In the genomic region with DNA sequence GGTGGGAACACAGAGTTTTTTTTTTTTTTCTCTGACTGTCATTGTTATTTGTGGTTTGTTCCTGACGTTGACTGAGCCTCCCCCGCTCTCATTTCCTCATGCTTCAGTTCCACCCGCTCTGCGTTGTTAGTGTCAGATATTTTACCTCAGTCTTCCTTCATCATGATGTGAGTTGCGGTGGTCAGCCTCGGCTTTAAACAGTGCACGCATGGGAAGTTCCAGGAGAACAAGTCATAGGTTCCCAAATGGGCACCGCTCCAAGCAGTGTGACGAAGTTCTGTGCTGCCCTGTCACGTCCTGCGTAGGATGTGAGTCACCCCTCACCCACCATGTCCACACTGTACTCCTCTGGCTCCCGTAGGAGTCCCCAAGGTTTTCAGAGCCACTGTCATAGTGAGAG, we compare ENCODE assay signal across 8 mouse cellular contexts. TPM values are rescaled to one million over a fixed set of nuclear protein-coding genes. Genes with fewer than 3 reads are reported as not detected.
A peak's percentile ranks its signal among the peaks of the same experiment; 100 is the strongest.
DNase-seq lines count a peak whose midpoint lies in the region; ATAC-seq lines count a peak whose summit lies in the region.

No protein-coding gene starts in this region.

- ATAC-seq in heart, embryonic 13.5 days (ENCODE audit: extremely low read depth, insufficient number of reproducible peaks, low FRiP score, low TSS enrichment) = 0 out of 2 replicates have a peak, but pooled peaks have one; percentile 48
- no peak for ATAC-seq in liver, embryonic 15.5 days (ENCODE audit: insufficient read depth)
- peak; percentile 47; the same call in 1 of the 2 replicates for ATAC-seq in stomach, embryonic 15.5 days (ENCODE audit: insufficient read depth, low FRiP score, low read depth)
- no peak for ATAC-seq in forebrain, embryonic 11.5 days (replicated peaks; ENCODE audit: low FRiP score)

- no peaks in the 10 kb centered on the region for H3K9me3 ChIP-seq in heart, embryonic 13.5 days
- H3K9me3 ChIP-seq in liver, embryonic 15.5 days (replicated peaks) = no peaks in the 10 kb centered on the region
- no peaks in the 10 kb centered on the region for H3K9me3 ChIP-seq in stomach, embryonic 15.5 days
- no peaks in the 10 kb centered on the region for H3K9me3 ChIP-seq in forebrain, embryonic 11.5 days (ENCODE audit: control insufficient read depth, low read length)

- WGBS in heart, embryonic 13.5 days = 36% methylated on average over 12 of the region's 12 CpGs
- WGBS in liver, embryonic 15.5 days (ENCODE audit: insufficient replicate concordance) = 7% methylated on average over 12 of the region's 12 CpGs
- WGBS in stomach, embryonic 15.5 days = 61% methylated on average over 12 of the region's 12 CpGs
- 83% methylated on average over 12 of the region's 12 CpGs for WGBS in forebrain, embryonic 11.5 days

- peak; percentile 83 for DNase-seq in 3T3-L1 (ENCODE audit: low read depth, low spot score)
- DNase-seq in Muller cell, postnatal 12 days (ENCODE audit: inconsistent ontology term) = peak; percentile 55
- no peak for DNase-seq in cerebellum, adult 9-11 months
- DNase-seq in urinary bladder, postnatal 36 days (ENCODE audit: low spot score in 2 of 2) = no peak
- DNase-seq in forebrain, embryonic 11.5 days (ENCODE audit: low spot score) = no peak

- no peaks in the 10 kb centered on the region for H3K27me3 ChIP-seq in heart, embryonic 13.5 days (replicated peaks)
- no peaks in the 10 kb centered on the region for H3K27me3 ChIP-seq in liver, embryonic 15.5 days
- H3K27me3 ChIP-seq in stomach, embryonic 15.5 days (replicated peaks) = no peaks in the 10 kb centered on the region
- no peaks in the 10 kb centered on the region for H3K27me3 ChIP-seq in forebrain, embryonic 11.5 days (ENCODE audit: control insufficient read depth, insufficient read depth, low read length)

- H3K4me3 ChIP-seq in heart, embryonic 13.5 days = 0 out of 2 replicates have a peak overlapping the region, but pooled peaks have one; percentile 3
- H3K4me3 ChIP-seq in liver, embryonic 15.5 days (replicated peaks) = no peak overlapping the region
- no peak overlapping the region for H3K4me3 ChIP-seq in stomach, embryonic 15.5 days (replicated peaks)
- no peak overlapping the region for H3K4me3 ChIP-seq in forebrain, embryonic 11.5 days (ENCODE audit: low read depth, low read length)

- 0 out of 2 replicates have a peak, but pooled peaks cover 3% of the 10 kb centered on the region for H3K4me1 ChIP-seq in heart, embryonic 13.5 days
- H3K4me1 ChIP-seq in liver, embryonic 15.5 days (replicated peaks) = no peaks in the 10 kb centered on the region
- H3K4me1 ChIP-seq in stomach, embryonic 15.5 days = no peaks in the 10 kb centered on the region
- no peaks in the 10 kb centered on the region for H3K4me1 ChIP-seq in forebrain, embryonic 11.5 days (replicated peaks; ENCODE audit: control insufficient read depth, insufficient read depth, low read length)

- no peak overlapping the region for H3K9ac ChIP-seq in heart, embryonic 13.5 days
- H3K9ac ChIP-seq in liver, embryonic 15.5 days = no peak overlapping the region
- no peak overlapping the region for H3K9ac ChIP-seq in stomach, embryonic 15.5 days
- no peak overlapping the region for H3K9ac ChIP-seq in forebrain, embryonic 11.5 days (ENCODE audit: low read length)

- no peak overlapping the region for H3K27ac ChIP-seq in heart, embryonic 13.5 days (replicated peaks)
- H3K27ac ChIP-seq in liver, embryonic 15.5 days (replicated peaks) = no peak overlapping the region
- no peak overlapping the region for H3K27ac ChIP-seq in stomach, embryonic 15.5 days
- no peak overlapping the region for H3K27ac ChIP-seq in forebrain, embryonic 11.5 days (ENCODE audit: low read depth, low read length)

- no peaks in the 10 kb centered on the region for H3K36me3 ChIP-seq in heart, embryonic 13.5 days
- no peaks in the 10 kb centered on the region for H3K36me3 ChIP-seq in liver, embryonic 15.5 days (replicated peaks)
- H3K36me3 ChIP-seq in stomach, embryonic 15.5 days = no peaks in the 10 kb centered on the region
- no peaks in the 10 kb centered on the region for H3K36me3 ChIP-seq in forebrain, embryonic 11.5 days (ENCODE audit: control insufficient read depth, insufficient read depth, low read length)

- H3K4me2 ChIP-seq in heart, embryonic 13.5 days = peak overlapping the region; percentile 43
- H3K4me2 ChIP-seq in liver, embryonic 15.5 days = peak overlapping the region; percentile 11; the same call in 1 of the 2 replicates
- no peak overlapping the region for H3K4me2 ChIP-seq in stomach, embryonic 15.5 days
- H3K4me2 ChIP-seq in forebrain, embryonic 11.5 days (ENCODE audit: low read depth, low read length, severe bottlenecking) = no peak overlapping the region

RNA-seq across cellular contexts. Expression of gene Ramp3, which starts 36.9 kb away (rescaled TPM):
- polyA plus RNA-seq in heart, embryonic 13.5 days (2015; fragmentation: Nextera tagmentation; extraction: Ambion mirVana) = 2.2 and 3.5 TPM in 2 replicates
- 0.09 and 0.13 TPM in 2 replicates for polyA plus RNA-seq in liver, embryonic 15.5 days (2015; fragmentation: Nextera tagmentation; extraction: Ambion mirVana)
- polyA plus RNA-seq in stomach, embryonic 15.5 days (2015; fragmentation: Nextera tagmentation; extraction: Ambion mirVana) = 7.0 and 8.3 TPM in 2 replicates
- 3.5 and 3.9 TPM in 2 replicates for polyA plus RNA-seq in forebrain, embryonic 11.5 days (2014; fragmentation: Nextera tagmentation; extraction: Ambion mirVana)

RNA-seq across cellular contexts. Expression of gene Wap, which starts 56.7 kb away (rescaled TPM):
- not detected in 2 replicates for polyA plus RNA-seq in heart, embryonic 13.5 days (2015; fragmentation: Nextera tagmentation; extraction: Ambion mirVana)
- not detected in 2 replicates for polyA plus RNA-seq in liver, embryonic 15.5 days (2015; fragmentation: Nextera tagmentation; extraction: Ambion mirVana)
- polyA plus RNA-seq in stomach, embryonic 15.5 days (2015; fragmentation: Nextera tagmentation; extraction: Ambion mirVana) = not detected in 2 replicates
- polyA plus RNA-seq in forebrain, embryonic 11.5 days (2014; fragmentation: Nextera tagmentation; extraction: Ambion mirVana) = not detected in 2 replicates

Comparison
In these comparisons a context has a peak if more than half of its experiments do, and no peak if none do; other contexts are left out.
1. DNase-seq: peak in 3T3-L1 (single experiment) and Muller cell, postnatal 12 days (single experiment); none in cerebellum, adult 9-11 months (single experiment), urinary bladder, postnatal 36 days (0 of 2) and forebrain, embryonic 11.5 days (single experiment).
2. ATAC-seq: peak in heart, embryonic 13.5 days (single experiment) and stomach, embryonic 15.5 days (single experiment); none in liver, embryonic 15.5 days (single experiment) and forebrain, embryonic 11.5 days (single experiment).
3. H3K4me2 ChIP-seq: peak in heart, embryonic 13.5 days (single experiment) and liver, embryonic 15.5 days (single experiment); none in stomach, embryonic 15.5 days (single experiment) and forebrain, embryonic 11.5 days (single experiment).